Mouse (Mus musculus): Measurements from ENCODE around the gene Hoxc9. TPM values are rescaled to one million over a fixed set of nuclear protein-coding genes. Genes with fewer than 3 reads are reported as not detected.

Gene Hoxc9
- total RNA-seq, 1 experiment from 2014 or later, result not detected

- 0 out of 2 replicates have a peak, but pooled peaks have one; percentile 9 for ATAC-seq (ENCODE audit: extremely low read depth, insufficient number of reproducible peaks, low FRiP score, poor library complexity, severe bottlenecking)
These were observed 58.0 kb downstream of the Hoxc9 start for GRCm38 (mm10) chr15:103034043-103034806.

Other genes starting within 250 kb of the Hoxc9 start
- not detected in 2 replicates for gene Hoxc13, start 55.3 kb upstream of the Hoxc9 start, total RNA-seq (2017)
- gene Hoxc12, start 39.7 kb upstream of the Hoxc9 start, total RNA-seq (2017), result not detected in 2 replicates
- not detected in 2 replicates for gene Hoxc11, start 22.0 kb upstream of the Hoxc9 start, total RNA-seq (2017)
- gene Hoxc10, start 9.6 kb upstream of the Hoxc9 start, total RNA-seq (2017), result not detected in 2 replicates
- gene Hoxc5, start 9.0 kb upstream of the Hoxc9 start, total RNA-seq (2017), result not detected in 2 replicates
- gene Hoxc8, start 14.2 kb downstream of the Hoxc9 start, total RNA-seq (2017), result not detected in 2 replicates
- not detected in 2 replicates for gene Hoxc6, start 21.8 kb downstream of the Hoxc9 start, total RNA-seq (2017)
- not detected in 2 replicates for gene Hoxc4, start 42.5 kb downstream of the Hoxc9 start, total RNA-seq (2017)
- gene Smug1, start 190.7 kb downstream of the Hoxc9 start, total RNA-seq (2017), result 5.5 and 8.1 TPM in 2 replicates